Mouse (Mus musculus) stomach, postnatal 0 days (tissue): ENCODE results near the gene Klhl2. TPM values are rescaled to one million over a fixed set of nuclear protein-coding genes. Genes with fewer than 3 reads are reported as not detected.

ENCODE experiments used
- ATAC-seq: fragments of 200-750 bp; cut with Nextera tagmentation; 2 replicates; pipeline ENCODE4 v1.8.0; 2017; ENCODE audit not compliant: low FRiP score, low TSS enrichment
- DNase-seq: peaks from one replicate; pipeline ENCODE4 v3.0.0-alpha.2; 2016; ENCODE audit warnings: low spot score
- H3K27ac ChIP-seq: fragments of 300-500 bp; sonication (generic); replicated peaks from 2 replicates; pipeline ENCODE4 v1.5.1; 2014; ENCODE audit warnings: mild to moderate bottlenecking, control low read depth
- H3K27me3 ChIP-seq: fragments of 300-500 bp; sonication (generic); 2 replicates; pipeline ENCODE4 v1.6.1; 2014; ENCODE audit warnings: low read length; ENCODE audit not compliant: control insufficient read depth, insufficient read depth
- H3K36me3 ChIP-seq: fragments of 300-500 bp; sonication (generic); 2 replicates; pipeline ENCODE4 v1.6.1; 2014; ENCODE audit warnings: low read length, mixed read lengths; ENCODE audit not compliant: control insufficient read depth, insufficient read depth
- H3K4me1 ChIP-seq: fragments of 300-500 bp; sonication (generic); replicated peaks from 2 replicates; pipeline ENCODE4 v1.6.1; 2014; ENCODE audit warnings: antibody characterized with exemption; ENCODE audit not compliant: control insufficient read depth, insufficient read depth
- H3K4me2 ChIP-seq: fragments of 300-500 bp; sonication (generic); replicated peaks from 2 replicates; pipeline ENCODE4 v1.6.1; 2014; ENCODE audit warnings: low read depth, mild to moderate bottlenecking, control low read depth, moderate library complexity
- H3K4me3 ChIP-seq: fragments of 300-500 bp; sonication (generic); 2 replicates; pipeline ENCODE4 v1.5.1; 2014; ENCODE audit warnings: low read depth, low read length, control low read depth
- H3K9ac ChIP-seq: fragments of 300-500 bp; sonication (generic); 2 replicates; pipeline ENCODE4 v1.6.1; 2014; ENCODE audit warnings: mild to moderate bottlenecking, low read length, control low read depth, mixed read lengths
- H3K9me3 ChIP-seq: fragments of 300-500 bp; sonication (generic); 2 replicates; pipeline ENCODE4 v1.6.1; 2016; ENCODE audit warnings: low read length; ENCODE audit not compliant: control insufficient read depth
- CTCF ChIP-seq: IDR thresholded peaks from 2 replicates; pipeline ENCODE4 v1.5.1; 2016; ENCODE audit warnings: antibody characterized with exemption, low read depth, mild to moderate bottlenecking, moderate library complexity
- EP300 ChIP-seq: optimal IDR thresholded peaks from 2 replicates; pipeline ENCODE3; 2016; ENCODE audit warnings: antibody characterized with exemption
- WGBS: fragments of 180-500 bp; shearing (Covaris S2); extraction: QIAGEN DNeasy Blood & Tissue Kit; methylation state at CpG from one replicate; pipeline ENCODE4 v1.1.7; 2014; 5-methylcytosine and 5-hydroxymethylcytosine counted together
- polyA plus RNA-seq: library from polyadenylated mRNA; unstranded; fragments of >200 nt; fragmentation: Nextera tagmentation; extraction: Ambion mirVana; gene quantifications from 2 replicates; pipeline ENCODE4 v1.2.1, GENCODE M21; 2015

The Klhl2 gene
- polyA plus RNA-seq, 1 experiment from 2014 or later, result 13.4 TPM

DNA sequence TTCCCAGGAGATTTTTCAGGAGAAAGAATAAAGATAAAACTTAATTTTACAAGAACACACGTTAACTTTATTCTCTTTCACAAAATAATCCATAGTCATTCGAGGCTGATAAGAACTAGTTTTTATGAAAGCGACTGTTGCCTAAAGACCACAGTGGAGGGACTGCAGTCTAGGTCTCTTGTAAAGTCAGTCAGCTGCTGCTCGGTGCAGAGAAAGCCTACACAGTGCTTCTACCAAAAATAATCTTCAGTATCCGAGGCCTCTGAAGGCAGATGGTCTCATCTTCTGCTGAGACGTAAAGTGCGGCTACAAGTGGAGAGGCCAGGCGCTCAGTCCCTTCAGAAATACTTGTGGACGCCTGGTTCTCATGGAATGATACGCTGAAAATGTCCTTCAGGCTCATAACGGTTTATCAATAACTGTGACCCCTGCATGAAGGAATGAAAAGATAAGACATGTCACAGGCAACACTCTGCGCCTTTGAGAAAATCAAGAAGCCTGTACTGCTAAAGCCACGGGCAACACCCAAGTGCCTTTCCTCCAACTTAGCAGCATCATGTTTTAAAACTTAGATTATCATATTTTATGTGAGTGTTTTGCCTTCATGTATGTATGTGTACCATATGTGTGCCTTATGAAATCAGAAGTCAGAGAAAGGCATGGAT is 109.1 kb downstream of the Klhl2 start:
- Histone ChIP-seq H3K4me3 (no peak overlapping the region), H3K4me1 (no peaks in the 10 kb centered on the region), H3K9me3 (no peaks in the 10 kb centered on the region), H3K4me2 (no peak overlapping the region), H3K27me3 (no peaks in the 10 kb centered on the region), H3K9ac (no peak overlapping the region), H3K27ac (no peak overlapping the region), H3K36me3 (no peaks in the 10 kb centered on the region)
- WGBS, result 90% methylated on average over 13 of the region's 13 CpGs
- DNase-seq, result no peak
- no peak for TF ChIP-seq CTCF
- no peak for TF ChIP-seq EP300
- no peak for ATAC-seq

DNA sequence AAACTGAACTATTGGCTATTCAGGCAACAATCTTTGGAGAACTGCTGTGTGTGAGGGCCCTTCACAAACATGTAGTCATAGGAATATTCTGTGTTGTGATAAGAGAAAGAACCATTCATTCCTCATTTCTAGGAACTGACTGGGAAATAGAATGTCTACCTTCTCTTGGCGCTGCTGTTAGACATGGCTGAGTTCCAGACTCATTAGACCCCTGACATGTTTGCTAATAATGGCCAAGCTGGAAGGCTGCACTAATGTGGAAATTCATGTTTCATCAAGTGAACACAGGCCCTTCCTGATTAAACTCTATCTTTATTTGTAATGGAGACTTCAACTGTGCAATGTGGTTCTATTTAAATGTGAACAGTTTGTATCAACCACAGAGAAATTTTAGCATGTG is 110.9 kb downstream of the Klhl2 start:
- DNase-seq, result no peak
- H3K4me2 ChIP-seq, result no peak overlapping the region
- no peak overlapping the region for H3K27ac ChIP-seq
- WGBS, result 48% methylated on average over 1 of the region's 1 CpGs
- TF ChIP-seq EP300 (no peak), CTCF (no peak)
- no peaks in the 10 kb centered on the region for H3K4me1 ChIP-seq
- no peaks in the 10 kb centered on the region for H3K27me3 ChIP-seq
- H3K4me3 ChIP-seq, result no peak overlapping the region
- no peak overlapping the region for H3K9ac ChIP-seq
- no peaks in the 10 kb centered on the region for H3K36me3 ChIP-seq
- no peaks in the 10 kb centered on the region for H3K9me3 ChIP-seq
- ATAC-seq, result no peak

DNA sequence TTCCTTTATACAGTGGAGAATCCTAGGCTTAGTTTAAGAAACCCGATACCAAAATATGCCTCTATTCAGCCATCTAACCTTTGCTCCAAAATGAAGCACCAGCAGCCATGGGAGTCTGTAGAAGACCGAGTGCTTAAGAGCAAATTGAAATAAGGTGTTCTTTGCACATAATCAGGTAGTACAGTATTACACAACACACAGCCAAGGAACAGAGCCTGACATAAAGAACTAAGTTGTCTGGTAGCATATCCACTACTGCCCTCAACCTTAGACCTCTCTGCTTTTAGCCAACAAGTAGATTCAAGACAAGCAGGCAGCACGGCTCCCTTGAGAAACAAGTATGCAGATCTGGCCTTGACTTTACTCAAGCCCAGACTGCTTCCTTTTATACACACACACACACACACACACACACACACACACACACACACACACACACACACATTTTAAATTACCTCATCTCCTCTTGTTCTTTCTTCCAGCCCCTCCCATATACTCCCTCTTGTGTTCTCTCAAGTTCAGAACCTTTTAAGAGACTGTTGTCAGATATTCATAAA is 113.0 kb downstream of the Klhl2 start:
- ATAC-seq (no peak), DNase-seq (no peak)
- WGBS, result 63% methylated on average over 3 of the region's 3 CpGs
- TF ChIP-seq EP300 (no peak), CTCF (no peak)
- H3K36me3 ChIP-seq, result no peaks in the 10 kb centered on the region
- H3K4me2 ChIP-seq, result no peak overlapping the region
- H3K9ac ChIP-seq, result no peak overlapping the region
- no peaks in the 10 kb centered on the region for H3K4me1 ChIP-seq
- no peaks in the 10 kb centered on the region for H3K9me3 ChIP-seq
- no peak overlapping the region for H3K4me3 ChIP-seq
- H3K27me3 ChIP-seq, result no peaks in the 10 kb centered on the region
- no peak overlapping the region for H3K27ac ChIP-seq

DNA sequence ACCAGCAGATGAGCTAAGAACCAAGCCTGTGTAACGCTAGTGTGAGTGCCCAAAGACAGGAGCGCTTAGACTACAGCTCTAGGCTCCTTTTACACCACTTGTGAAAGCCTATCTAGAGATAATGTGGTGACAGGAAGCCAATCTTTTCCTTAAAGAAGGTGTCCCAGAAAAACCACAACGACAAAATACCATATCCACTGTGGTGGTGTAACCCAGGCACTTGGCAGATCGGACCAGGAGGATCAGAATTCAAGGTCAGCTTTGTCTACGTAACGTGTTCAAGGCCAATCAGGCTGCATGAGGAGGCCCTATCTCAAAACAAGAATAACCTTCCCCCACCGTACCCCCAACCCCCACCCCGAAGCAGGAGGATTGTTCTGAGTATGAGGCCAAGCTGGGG is 114.7 kb downstream of the Klhl2 start:
- no peak overlapping the region for H3K27ac ChIP-seq
- no peaks in the 10 kb centered on the region for H3K27me3 ChIP-seq
- no peak for TF ChIP-seq EP300
- TF ChIP-seq CTCF, result no peak
- ATAC-seq (no peak), DNase-seq (no peak)
- H3K4me1 ChIP-seq, result no peaks in the 10 kb centered on the region
- H3K4me3 ChIP-seq, result no peak overlapping the region
- H3K9ac ChIP-seq, result no peak overlapping the region
- peaks cover under 1% of the 10 kb centered on the region; the same call in 1 of the 2 replicates for H3K36me3 ChIP-seq
- H3K9me3 ChIP-seq, result no peaks in the 10 kb centered on the region
- WGBS, result 90% methylated on average over 8 of the region's 8 CpGs
- no peak overlapping the region for H3K4me2 ChIP-seq

DNA sequence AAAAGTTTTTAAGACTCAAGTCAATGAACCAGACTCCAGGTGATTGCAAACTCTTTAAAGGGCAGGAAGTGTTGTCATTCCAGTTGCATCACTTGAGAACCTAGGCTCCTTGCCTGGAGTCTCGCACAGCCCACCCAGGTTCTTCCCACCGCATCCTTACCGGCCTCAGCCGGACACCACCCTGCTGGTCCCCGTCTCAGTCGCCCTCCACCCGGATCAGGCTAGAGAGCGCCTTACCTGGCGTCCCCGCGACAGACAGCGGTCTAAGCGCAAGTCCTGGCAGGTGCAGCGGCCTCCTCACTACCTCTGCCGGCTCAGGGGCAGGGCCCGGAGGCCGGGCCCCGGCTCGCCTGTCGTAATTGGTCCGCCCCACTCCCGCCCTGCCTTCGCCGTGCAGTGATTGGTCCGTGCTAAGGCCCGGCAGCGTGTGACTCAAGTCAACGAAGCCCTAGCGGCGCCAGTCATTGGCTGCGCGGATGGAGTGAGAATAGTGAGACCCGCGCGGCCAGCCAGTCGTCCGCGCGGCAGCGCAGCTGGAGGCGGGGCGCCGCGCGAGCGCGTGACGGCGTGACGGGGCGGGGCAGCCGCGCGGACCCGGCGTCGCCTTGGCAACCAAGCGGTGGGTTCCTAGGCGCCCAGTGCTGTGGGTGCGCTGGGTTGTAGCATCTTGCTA is 116.4 kb downstream of the Klhl2 start, which contains the start of gene Msmo1:
TSS of gene Msmo1 (minus strand) at position 522 of the 673 bp plus-strand sequence.
- H3K9ac ChIP-seq, result peak within 1 kb of the TSS; percentile 60
- TF ChIP-seq EP300 (no peak), CTCF (no peak)
- H3K27me3 ChIP-seq, result no peaks in the 10 kb centered on the region
- H3K9me3 ChIP-seq, result no peaks in the 10 kb centered on the region
- peak within 1 kb of the TSS; percentile 75 for H3K4me2 ChIP-seq
- H3K27ac ChIP-seq, result peak within 1 kb of the TSS; percentile 13; the same call in 1 of the 2 replicates
- peaks cover 4% of the 10 kb centered on the region; the same call in 1 of the 2 replicates for H3K36me3 ChIP-seq
- peak; percentile 98 for DNase-seq
- peak; percentile 100 for ATAC-seq
- H3K4me1 ChIP-seq, result no peaks in the 10 kb centered on the region
- under 1% methylated on average over 60 of the region's 60 CpGs for whole genome bisulfite sequencing
- H3K4me3 ChIP-seq, result peak within 1 kb of the TSS; percentile 63

DNA sequence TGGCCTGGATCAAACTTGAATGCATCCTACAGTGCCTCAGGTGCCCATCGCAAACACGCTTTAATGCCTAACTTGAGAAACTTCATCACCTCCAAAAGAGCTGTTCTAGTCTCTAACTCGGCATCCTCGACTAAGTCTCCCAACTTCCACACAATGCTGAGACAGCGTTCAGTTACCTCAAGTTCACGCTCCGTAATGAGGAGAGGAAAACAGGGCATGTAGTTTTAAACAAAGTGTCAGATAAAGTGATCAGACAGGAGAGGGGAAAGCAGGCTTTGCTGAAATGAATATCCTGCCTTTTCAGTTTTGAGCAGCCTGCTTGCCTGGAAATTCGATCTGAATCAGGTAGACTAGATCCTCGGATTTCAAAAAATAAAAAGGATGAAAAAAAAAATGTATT is 117.2 kb downstream of the Klhl2 start:
- no peak for ATAC-seq
- H3K27me3 ChIP-seq, result no peaks in the 10 kb centered on the region
- peaks cover 4% of the 10 kb centered on the region; the same call in 1 of the 2 replicates for H3K36me3 ChIP-seq
- WGBS, result 6% methylated on average over 9 of the region's 9 CpGs
- TF ChIP-seq CTCF (no peak), EP300 (no peak)
- H3K4me3 ChIP-seq, result peak overlapping the region; percentile 63
- H3K4me1 ChIP-seq, result no peaks in the 10 kb centered on the region
- no peak for DNase-seq
- no peak overlapping the region for H3K27ac ChIP-seq
- no peaks in the 10 kb centered on the region for H3K9me3 ChIP-seq
- H3K4me2 ChIP-seq, result peak overlapping the region; percentile 75
- peak overlapping the region; percentile 60 for H3K9ac ChIP-seq
